ENCODE assay signal across 24 mouse cellular contexts in the genomic region with DNA sequence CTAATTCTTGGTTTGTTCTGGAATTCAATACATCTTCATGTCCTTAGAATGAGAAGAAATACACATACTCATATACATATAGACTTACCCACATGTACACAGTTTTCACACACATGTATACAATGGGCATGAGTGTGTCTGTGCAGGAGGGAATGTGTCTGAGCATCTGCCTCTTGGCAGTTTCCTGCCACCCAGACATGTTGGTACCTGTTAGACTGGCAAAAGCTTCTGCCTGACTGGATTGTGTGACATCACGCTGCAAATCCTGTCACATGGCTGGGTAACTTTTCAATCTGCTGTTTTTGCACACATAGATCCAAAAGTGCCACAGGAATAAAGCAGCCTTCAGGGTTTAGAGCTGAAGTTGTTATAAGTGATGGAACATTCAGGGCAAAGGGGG.
"Had no signal": no experiment of that assay in that cellular context is flagged by ENCODE, and none has a peak within 500 bp of the region (broad histone marks: within the 10 kb centered on the region; RNA-seq: fewer than 3 reads in every experiment).

No protein-coding gene starts in this region.

- H3K9ac ChIP-seq: heart, embryonic 12.5 days; hindbrain, embryonic 12.5 days; hindbrain, embryonic 14.5 days; intestine, embryonic 15.5 days; limb, embryonic 13.5 days; limb, embryonic 15.5 days; liver, embryonic 12.5 days; liver, embryonic 14.5 days had no signal

- H3K4me3 ChIP-seq: heart, embryonic 10.5 days; heart, embryonic 12.5 days; hindbrain, embryonic 10.5 days; hindbrain, embryonic 12.5 days; intestine, embryonic 15.5 days; layer of hippocampus, adult 2 months; limb, embryonic 13.5 days; limb, embryonic 15.5 days; liver, embryonic 12.5 days had no signal

- H3K27me3 ChIP-seq: heart, embryonic 12.5 days; hindbrain, embryonic 12.5 days; intestine, embryonic 15.5 days; limb, embryonic 13.5 days; limb, embryonic 15.5 days; liver, embryonic 12.5 days had no signal

- H3K27ac ChIP-seq: heart, embryonic 10.5 days; hindbrain, embryonic 10.5 days; hindbrain, embryonic 12.5 days; hindbrain, embryonic 14.5 days; intestine, embryonic 15.5 days; layer of hippocampus, adult 2 months; limb, embryonic 13.5 days; limb, embryonic 15.5 days; liver, embryonic 12.5 days; liver, embryonic 14.5 days had no signal

- ATAC-seq: inflammation-experienced regulatory T-cells, adult 6 months; intestine, embryonic 15.5 days; intestine, postnatal 0 days; liver, embryonic 12.5 days had no signal

- DNase-seq: gastrocnemius, postnatal 14 days; gastrocnemius, postnatal 36 days; heart, adult 18-20 months; heart, postnatal 10 days; heart, postnatal 4 days; kidney, adult 18-20 months; kidney, adult 8-10 months; kidney, postnatal 10 days; kidney, postnatal 25 days; kidney, postnatal 4 days; left cerebral cortex, postnatal 4 days had no signal

- H3K9me3 ChIP-seq: heart, embryonic 10.5 days; heart, embryonic 12.5 days; hindbrain, embryonic 10.5 days; hindbrain, embryonic 12.5 days; intestine, embryonic 15.5 days; limb, embryonic 13.5 days; limb, embryonic 15.5 days; liver, embryonic 12.5 days had no signal

- H3K4me2 ChIP-seq: heart, embryonic 12.5 days; hindbrain, embryonic 12.5 days; hindbrain, embryonic 14.5 days; intestine, embryonic 15.5 days; limb, embryonic 13.5 days; limb, embryonic 15.5 days; liver, embryonic 12.5 days had no signal

- H3K4me1 ChIP-seq: hindbrain, embryonic 12.5 days; intestine, embryonic 15.5 days; liver, embryonic 12.5 days had no signal

- H3K36me3 ChIP-seq: heart, embryonic 10.5 days; heart, embryonic 12.5 days; hindbrain, embryonic 10.5 days; hindbrain, embryonic 12.5 days; intestine, embryonic 15.5 days; limb, embryonic 13.5 days; limb, embryonic 15.5 days; liver, embryonic 12.5 days had no signal
